Mouse (Mus musculus): ENCODE data around the gene Cs.

DNA sequence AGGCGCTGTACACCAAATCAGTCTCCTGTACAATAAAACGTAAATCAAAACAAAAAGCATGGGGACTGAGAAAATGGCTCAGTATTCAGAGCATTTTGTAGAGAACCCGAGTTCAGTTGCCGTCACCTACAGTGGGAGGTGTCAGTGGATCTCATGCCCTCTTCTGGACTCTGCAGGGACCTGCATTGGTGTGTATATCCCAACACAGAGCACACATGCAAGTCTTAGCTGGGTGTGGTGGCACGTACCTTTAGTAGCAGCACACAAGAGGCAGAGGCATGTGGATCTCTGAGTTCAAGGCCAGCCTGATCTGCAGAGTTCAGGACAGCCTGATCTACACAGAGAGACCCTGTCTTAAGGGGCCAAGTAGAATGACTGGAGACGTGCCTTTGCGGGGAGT is 27.9 kb upstream of the Cs start:
- TF ChIP-seq HCFC1 (IDR thresholded peaks at IDR 0.05; ENCODE audit: low read depth, low read length), result no peak
- peak in 1 of 3 experiments; percentile 5; a peak in 1 of 6 replicates for TF ChIP-seq CTCF (IDR thresholded peaks at IDR 0.05 in 2 of 3, conservative IDR thresholded peaks at IDR 0.05 in 1 of 3; ENCODE audit: control insufficient read depth in 1 of 3, insufficient read depth in 1 of 3, low read depth in 2 of 3, low read length in 3 of 3, poor library complexity in 1 of 3, severe bottlenecking in 1 of 3)
- no peak for TF ChIP-seq MAZ (IDR thresholded peaks at IDR 0.05; ENCODE audit: low read depth, low read length)
- TF ChIP-seq CHD1 (IDR thresholded peaks at IDR 0.05; ENCODE audit: low read depth, low read length), result no peak
- TF ChIP-seq SMC3 (IDR thresholded peaks at IDR 0.05; ENCODE audit: low read depth, low read length), result no peak
- TF ChIP-seq USF1 (IDR thresholded peaks at IDR 0.05; ENCODE audit: low read depth, low read length), result no peak
- TF ChIP-seq CHD2 (IDR thresholded peaks at IDR 0.05; ENCODE audit: low read length), result no peak
